Mouse (Mus musculus): ENCODE data around the gene Abcc3.

Abcc3 gene

DNA sequence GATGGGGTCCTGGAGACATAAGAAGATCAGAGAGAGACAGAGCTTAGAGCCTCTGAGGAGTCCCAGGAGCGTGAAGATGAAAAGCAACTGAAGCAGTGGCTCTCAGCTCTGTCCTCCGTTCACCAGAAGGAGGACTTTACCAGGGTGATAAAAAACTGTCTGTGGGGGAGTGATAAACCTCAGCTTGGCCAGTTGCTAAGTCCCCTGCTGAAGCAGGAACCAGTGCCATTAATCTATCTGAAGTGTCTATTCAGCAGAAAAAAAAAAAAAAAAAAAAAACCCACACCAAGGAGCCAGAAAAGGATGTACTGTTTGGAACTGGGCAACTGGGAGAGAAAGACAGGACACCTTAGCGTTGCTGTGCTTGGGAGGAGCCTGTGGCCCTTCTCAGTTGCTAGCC is 41.7 kb downstream of the Abcc3 start:
- no peak for DNase-seq (ENCODE audit: extremely low spot score)

DNA sequence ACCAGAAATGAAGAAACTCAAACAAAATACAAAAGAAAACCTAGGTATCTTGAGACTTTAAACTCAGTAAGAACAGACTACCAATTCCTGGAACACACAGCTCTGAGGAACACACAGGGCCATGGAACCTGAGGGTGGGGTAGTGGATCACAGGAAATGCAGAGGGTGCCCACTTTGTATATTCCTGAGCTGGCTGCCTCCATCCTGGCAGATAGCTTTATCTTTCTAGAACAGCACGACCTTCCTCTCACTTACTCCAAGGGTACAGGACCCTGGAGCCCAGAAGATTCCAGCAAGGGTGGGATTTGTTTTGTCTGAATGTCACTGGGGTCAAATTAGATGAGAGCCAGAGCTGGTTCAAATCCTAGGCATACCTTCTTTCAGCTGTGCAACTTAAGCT is 42.5 kb downstream of the Abcc3 start:
- no peak for DNase-seq (ENCODE audit: extremely low spot score)

DNA sequence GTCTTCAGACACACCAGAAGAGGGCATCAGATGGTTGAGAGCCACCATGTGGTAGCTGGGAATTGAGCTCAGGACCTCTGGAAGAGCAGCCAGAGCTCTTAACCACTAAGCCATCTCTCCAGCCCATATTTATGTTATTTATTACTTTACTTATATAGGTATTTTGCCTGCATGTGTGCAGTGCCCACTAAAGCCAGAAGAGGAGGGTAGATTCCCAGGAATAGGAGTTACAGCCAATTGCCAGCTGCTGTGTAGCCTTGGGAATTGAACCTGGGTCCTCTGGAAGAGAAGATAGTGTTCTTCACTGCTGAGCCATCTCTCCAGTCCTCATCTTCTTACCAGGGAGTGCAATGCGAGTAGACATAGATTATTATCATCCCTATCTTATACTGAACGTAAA is 43.0 kb downstream of the Abcc3 start:
- DNase-seq (ENCODE audit: extremely low spot score): no peak

DNA sequence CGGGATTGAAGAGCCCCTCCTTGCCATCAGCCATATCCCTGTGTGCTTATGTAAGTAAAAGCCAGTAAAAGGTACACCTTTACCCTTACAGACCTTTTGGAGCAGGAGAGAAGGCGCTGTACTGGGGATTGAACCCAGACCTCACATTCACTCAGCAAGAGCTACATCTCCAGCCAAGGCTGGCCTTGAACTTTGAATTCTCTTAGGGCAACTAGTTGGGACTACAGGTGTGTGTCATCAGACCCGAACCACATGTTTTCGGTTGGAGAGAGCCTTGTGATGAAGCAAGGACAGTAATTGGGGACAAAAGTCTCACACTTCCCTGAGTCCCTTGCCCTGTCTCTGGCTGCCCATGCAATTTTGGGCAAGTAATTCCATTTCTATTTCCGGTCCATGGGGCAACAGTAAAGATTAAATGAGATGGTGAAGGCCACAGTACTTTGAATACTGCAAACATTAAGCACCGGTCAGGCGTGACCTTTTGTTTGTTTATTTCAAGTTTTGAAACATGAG is 45.7 kb downstream of the Abcc3 start:
- DNase-seq (ENCODE audit: extremely low spot score): no peak

DNA sequence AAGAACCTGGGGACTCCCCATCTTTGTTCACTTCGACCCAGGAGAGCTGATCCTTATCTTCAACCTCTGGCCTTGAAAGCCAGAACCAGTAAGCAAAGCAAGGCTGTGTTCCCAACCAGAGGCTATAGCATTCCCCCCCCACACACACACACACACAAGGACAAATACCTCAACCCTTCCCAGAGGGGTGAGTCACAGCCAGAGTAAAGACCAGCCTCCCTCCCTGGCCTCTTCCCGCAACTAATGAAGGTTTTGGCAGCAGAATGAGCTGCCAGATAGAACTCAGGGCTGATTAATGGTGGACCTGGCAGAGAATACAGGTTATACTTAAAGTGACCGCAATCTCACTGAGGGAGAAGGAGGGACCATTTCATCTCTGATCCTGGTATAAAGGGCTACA is 46.2 kb downstream of the Abcc3 start:
- DNase-seq (ENCODE audit: extremely low spot score): no peak

DNA sequence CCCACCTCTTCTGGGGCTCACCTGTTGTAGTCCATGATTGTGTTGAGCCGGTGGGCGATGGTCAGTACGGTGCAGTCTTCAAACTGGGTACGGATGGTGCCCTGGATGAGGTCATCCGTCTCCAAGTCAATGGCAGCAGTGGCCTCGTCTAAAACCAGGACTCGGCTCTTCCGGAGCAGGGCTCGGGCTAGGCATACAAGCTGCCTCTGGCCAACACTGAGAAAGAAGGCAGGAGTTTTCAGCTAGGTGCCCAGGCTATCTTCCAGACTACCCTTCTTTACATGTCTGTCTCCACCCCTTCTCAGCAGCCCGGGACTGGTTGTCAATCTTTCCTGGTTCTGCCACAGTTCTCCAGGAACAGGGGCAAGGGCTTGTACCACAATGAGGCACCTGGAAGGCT is 46.9 kb downstream of the Abcc3 start:
- DNase-seq (ENCODE audit: extremely low spot score): no peak

DNA sequence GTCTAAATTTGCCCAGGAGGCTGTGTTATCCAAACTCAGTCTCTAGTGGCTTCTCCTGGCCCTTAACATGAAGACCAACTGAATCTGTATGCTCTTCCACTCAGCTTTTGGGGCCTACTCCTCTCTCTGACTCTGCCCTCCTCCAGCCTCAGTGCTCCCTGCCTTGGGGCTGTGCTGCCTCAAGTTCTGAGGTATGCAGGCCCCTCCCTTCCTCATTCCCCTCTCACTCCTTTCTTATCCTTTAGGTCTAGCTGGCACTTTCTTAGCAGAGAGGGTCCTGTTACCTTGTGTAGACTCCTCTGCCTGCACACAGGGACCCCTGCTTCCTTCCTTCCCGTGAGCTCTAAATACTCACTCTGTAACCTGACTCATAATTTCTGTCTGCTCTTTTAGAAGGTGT is 48.3 kb downstream of the Abcc3 start:
- DNase-seq (ENCODE audit: extremely low spot score): no peak

DNA sequence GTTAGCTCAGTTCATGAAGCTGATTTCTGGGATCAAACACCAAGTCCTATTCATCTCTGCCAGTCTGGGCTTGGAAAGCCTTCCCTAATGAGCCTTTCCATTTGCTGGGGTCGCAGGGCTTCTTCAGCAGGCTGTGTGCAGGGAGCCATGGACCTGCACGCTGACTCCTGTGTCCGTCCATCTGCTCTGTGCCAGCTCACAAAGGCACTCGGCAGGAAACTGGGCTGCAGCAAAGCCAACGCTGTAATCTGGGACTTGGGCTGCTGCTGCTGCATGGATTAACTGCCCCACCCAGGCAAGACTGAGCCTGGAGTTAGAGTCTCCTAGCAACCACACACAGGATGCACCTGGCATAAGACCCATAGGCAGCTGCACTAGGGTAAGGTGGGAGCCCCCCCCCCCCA is 48.8 kb downstream of the Abcc3 start:
- no peak for DNase-seq (ENCODE audit: extremely low spot score)

DNA sequence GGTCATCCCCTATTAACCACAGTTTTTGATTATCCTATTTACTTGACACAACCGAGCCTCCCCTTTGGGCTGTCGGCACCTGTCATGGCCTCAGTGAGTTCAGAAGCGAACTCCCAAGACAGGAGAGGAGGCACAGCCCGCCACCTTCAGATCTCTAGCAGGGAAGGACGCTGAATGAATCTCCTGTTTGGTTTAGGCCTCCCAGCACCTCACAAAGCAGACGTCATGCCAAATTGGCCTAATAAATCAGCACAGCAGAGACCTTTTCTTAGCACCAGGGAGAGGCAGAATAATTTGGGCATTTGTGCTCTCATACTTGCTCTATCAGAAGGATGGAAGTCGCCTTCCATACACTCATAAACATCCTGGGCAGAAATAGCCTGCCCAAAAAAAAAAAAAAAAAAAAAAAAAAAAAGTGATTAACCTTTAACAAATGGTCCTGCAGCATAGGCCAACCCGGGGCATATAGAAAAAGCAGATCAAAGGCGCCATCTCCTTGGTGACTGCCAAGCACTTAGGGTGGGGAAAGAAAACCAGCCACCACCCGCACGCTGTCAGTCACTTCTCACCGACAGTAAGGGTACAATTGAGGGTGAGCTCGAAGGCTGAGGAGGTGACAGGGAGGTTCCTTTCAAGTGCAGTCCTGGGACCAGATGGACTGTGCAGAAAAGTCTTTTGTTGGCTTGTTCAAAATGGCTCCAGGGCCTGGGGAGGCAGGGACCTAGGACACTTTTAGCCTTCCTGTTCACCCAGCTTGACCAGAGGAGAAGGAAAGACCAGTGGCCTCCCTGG is 50.5 kb downstream of the Abcc3 start:
- peak; percentile 45 for DNase-seq (ENCODE audit: extremely low spot score)

DNA sequence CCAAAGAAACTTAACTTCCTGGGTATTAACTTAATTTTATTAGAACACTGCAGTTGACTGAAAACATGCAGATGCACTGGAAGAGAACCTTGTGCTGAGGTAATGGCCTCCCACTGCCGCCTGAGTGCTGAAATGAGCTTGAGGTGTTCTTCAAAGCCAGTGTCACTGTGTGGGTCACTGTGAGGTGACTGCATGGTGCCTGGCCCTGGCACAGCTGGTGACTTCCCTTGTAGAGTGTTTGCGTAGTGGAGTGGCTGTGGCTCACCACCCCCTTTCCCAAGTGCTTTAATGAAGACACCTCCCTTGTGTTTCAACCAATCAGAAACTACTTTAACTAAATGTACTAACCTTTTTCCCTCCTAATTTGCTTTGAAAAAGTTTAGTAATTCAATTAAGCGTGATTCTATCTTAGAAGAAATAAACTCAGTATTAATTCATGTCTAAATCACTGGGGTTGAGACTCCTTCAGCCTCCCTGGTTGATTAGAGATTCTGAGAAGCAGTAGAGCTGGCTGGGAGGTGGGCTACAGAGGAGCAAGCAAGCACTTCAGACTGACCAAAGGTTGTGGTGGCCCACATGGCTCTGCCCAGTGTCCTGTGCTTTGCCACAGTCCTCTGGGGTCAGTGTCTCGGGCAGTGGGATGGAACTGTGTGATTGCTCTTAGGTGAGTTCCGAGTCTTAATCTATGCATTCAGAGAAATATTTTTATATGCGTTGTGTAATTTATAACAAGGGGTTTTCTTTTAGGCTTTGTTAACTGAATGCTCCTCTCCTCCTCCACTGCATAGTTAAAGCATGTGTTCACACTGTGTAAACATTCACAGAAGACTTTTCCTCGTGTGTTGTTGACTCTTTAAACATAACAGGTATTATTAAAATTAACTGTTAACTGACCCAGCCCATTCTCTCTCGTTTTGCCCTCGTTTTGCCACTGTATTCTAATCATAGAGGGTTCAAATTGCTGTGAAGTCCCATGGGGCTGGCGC is 51.6 kb downstream of the Abcc3 start:
- no peak for DNase-seq (ENCODE audit: extremely low spot score)

DNA sequence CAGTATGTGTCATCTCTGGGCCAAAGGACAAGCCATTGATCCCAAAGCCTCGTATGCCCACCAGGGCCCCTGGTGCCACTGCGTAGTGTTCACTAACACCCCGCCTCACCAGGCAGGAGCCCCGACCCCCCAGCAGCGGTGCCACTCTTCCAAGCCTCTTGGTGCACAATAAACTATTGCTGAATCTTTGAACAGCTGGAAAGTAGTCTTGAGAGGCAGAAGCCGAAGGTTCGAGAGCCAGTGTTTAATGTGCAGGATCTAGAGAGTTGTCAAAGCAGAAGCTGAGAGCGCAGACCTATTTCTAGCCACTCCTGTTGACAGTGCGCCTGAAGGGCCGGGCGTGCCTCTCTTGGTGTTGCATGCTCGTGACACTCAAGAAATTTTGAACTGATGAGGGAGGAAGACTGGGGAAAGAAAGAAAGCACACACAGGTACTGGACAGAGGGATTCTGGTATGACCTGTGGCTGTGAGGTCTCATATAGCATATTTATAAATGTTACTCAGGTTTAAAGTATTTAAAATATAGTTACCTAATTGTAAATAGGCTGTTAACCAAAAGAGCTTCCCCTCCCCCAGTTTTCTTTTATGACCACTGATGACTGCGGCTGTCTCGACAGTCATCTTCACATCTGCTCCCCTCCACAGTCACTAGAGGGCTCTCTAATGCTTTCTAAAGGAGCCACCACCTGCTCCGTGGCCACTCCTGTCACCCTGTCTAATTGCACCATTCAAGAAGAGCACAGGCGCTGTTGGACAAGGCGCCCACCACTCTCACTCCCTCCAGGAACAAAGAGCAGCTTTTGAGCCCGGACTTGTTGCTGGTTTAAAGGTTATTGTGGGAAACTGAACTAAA is 52.8 kb downstream of the Abcc3 start:
- peak; percentile 70 for DNase-seq (ENCODE audit: extremely low spot score)

DNA sequence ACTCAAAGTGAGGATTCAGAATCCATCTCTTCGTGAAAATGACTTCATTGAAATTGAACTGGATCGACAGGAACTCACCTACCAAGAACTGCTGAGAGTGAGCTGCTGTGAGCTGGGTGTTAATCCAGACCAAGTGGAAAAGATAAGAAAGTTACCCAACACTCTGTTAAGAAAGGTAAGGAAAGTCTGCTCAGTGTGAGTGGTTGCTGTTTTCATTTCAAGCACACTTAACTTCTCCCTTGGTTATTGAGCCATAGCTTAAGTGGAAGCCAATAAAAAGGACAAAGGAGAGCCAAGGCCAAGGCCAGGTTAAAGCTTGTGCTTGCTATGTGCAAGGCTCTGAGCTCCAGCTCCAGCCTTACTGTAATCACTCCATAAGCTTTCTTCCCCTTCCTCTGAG is 54.5 kb downstream of the Abcc3 start:
- no peak for DNase-seq (ENCODE audit: extremely low spot score)

DNA sequence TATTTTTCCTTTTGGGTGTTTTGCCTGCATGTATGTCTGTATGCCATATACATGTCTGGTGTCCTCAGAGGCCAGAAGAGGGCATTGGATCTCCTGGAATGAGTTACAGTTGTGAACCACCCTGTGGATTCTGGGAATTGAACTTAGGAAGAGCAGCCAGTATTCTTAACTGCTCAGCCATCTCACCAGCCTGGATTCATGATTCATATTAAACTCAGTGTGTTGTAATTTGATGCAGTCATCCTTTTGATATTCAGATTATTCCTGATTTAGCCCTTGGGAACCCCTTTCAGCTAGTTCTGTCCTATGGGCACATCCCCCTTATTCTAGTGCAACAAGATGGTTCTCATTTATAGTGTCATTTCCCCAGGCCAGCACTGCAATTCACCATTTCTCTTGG is 56.2 kb downstream of the Abcc3 start:
- DNase-seq (ENCODE audit: extremely low spot score): no peak

DNA sequence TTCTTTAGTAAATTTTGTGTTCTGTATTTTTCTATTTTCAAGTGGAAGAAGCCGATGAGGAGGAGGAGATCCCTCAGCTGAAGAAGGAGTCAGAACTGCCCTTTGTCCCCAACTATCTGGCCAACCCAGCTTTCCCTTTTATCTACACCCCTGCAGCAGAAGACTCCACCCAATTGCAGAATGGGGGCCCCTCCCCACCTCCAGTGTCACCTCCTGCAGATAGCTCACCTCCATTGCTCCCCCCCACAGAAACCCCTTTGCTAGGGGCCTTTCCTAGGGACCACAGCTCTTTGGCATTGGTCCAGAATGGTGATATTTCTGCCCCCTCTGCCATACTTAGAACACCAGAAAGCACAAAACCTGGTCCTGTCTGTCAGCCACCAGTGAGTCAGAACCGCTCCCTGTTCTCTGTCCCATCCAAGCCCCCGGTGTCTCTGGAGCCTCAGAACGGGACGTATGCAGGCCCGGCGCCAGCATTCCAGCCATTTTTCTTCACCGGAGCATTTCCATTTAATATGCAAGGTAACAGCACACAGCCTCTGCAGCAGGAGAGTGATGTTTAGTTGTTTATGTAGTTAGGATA is 58.3 kb downstream of the Abcc3 start:
- DNase-seq (ENCODE audit: extremely low spot score): no peak

DNA sequence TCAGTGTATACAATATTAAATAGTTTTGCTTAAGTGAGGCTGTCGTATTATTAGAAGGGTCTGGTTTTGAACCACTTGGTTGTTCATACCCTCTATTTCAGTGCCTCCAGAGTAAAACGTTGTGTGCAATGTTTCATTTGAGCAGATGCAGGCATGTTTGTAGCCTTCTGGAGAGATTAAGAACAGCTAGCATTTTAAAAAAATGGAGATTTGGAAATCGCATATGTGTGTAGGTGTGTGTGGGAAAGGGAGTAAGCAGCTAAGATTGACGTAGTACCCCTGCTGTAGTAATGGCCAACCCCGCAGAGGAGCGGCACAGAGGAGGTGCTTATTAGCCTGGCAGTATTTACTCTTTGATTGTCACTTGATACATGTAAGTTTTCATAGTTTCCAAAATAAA is 60.1 kb downstream of the Abcc3 start:
- DNase-seq (ENCODE audit: extremely low spot score): no peak

DNA sequence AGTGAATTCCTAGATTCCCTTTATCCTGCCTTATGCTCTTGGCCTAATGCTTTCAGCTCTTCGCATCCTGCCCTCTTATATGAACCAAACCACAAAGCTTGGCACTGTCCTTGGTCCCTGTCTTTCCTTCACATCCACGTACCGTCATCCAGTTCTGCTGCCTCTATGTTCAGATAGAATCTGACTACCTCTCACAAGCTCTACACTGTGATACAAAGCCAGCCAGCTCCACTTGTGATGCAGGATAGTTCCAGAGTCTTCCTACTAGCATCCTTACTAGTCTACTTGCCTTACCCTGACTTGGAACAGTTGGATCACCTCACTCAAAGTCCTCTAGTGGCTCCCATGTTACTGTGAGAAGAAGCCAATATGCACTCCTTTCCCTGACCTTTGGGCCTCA is 62.6 kb downstream of the Abcc3 start:
- DNase-seq (ENCODE audit: extremely low spot score): no peak

DNA sequence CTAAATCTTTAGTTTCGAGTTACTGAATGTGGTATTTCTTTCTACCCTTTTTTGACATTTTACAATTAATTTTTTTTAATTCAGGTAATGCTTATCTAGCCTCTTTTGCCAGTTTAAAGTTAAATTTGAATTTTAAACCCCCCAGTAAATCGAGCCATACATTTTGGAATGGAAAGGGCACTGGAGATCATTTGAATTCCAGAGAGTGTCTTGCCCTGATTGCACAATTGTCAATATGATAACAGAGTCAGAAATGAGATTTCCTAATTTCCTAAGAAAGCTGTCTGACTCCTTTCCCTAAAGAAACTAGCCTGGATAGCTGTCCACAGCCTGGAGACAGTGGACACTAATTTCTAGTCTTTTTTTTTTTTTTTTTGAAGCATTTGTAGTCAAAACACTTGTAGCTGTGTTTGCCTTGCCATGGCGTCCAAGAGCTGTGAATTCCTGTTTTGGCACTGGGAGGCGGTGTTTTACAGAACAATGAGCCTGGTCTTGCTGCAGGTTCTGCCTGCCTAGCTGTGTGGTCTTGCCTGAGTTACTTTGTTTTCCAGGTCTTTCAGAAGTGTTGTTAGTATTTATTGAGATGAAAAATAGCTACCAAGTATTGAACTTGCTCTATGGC is 63.4 kb downstream of the Abcc3 start:
- peak; percentile 35 for DNase-seq (ENCODE audit: extremely low spot score)

DNA sequence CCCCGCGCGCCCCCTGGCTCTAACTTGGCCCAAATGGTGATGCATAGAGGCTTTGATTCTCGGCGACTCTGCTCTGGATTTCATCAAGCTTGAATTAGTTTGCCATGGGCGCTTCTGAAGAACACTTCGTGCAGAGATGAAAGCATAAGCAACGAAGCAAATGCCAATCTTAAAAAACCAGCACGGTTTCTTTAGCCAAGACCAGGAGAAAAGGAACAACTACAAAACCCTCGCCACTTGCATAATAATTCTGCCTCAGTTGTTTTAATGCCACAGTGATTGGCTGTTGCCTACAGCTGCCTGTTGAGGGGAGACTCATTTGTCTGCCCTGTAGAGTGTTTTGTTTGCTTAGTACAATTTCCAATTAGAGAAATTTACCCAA is 64.2 kb downstream of the Abcc3 start:
- DNase-seq (ENCODE audit: extremely low spot score): no peak

DNA sequence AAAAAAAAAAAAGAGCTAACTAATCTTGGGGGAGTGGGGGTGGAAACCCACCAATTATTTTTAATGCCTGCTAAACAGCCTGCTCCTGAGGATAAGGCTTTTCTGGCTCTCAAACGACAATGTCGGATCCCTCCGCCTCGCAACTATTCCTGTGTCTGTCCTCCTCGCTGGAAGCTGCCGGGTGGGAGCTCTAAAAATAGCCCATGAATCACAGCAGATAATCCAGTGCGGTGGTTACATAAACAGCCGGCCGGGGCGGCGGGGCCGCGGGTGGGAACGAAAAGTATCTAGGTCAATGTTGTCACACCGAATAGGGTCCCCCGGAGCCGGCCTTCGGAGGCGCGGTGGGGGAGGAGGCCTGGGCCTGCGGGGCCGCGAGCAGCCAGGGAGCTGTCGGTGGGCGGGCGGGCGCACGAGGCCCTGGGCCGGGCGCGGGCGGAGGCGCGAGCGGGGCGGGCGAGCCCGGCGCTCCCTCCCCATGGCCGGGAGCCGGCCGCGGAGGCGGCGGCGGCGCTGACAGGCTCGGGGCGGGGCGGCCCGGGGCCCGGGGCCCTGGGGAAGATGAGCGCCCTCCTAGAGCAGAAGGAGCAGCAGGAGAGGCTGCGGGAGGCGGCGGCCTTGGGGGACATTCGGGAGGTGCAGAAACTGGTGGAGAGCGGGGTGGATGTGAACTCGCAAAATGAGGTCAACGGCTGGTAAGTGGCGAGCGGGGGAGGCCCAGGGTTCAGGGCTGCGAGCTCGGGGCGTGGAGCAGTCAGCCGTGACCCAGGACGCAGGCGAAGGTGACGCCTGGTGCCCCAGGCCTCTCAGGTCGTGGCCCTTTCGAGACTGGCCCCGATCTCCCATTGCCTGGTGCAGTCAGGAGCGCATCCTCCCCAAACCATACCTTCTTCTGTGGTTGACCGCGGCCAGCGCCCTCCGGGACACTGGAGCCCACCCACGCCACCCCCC is 64.8 kb downstream of the Abcc3 start, which contains the start of gene Ankrd40:
Gene Ankrd40, plus strand, starts transcription at position 309 of the 951 bp plus-strand sequence.
- DNase-seq (ENCODE audit: extremely low spot score): peak; percentile 94

DNA sequence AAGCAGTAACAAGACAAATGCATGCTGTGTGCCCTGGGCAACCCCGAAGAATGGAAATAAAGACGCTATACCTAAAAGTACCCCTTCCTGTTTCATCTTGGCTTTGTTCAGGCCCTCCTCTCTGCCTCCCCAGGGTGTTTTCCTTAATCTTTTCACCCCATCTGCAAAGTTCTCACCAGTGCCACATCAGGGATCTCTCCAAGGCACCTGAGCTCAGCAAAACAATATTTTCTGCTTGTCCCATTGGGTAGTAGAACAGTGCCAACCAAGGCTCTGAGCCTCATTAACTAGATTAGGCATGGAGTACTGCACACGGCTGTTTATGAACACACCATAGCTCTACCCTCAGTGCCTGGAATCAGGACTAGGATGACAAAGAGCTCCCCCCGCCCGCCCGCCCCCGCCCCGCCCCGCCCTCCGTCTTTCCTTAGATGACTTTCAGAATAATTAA is 65.8 kb downstream of the Abcc3 start:
- peak; percentile 57 for DNase-seq (ENCODE audit: extremely low spot score)

All from embryo, embryonic 9.5 days (tissue).